Mouse (Mus musculus): ENCODE results near the gene Olfr715.
"Not testable (repeated sequence)": the region's sequence is repeated elsewhere in the genome, so short reads cannot be mapped to it uniquely, and the experiment has no call there.

Gene Olfr715

DNA sequence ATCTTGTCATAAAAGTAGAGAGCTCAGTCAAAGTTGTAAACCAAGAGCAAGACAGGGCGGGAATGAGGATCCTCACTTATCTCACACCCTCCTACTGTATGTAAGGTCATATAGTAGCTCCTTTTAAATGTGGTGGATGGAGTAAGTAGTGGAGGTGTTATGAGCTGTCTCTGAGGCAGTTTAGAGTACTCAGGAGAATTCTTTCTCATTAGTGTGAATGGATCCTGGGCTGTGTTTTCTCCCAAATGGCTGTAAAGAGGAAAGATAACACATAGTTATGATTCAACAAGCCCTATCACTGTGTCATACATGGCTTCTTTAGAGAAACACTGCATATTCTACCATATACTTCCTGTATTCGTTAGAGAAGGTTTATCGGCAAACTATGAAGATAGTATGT lies at the start of gene Olfr715:
Gene Olfr715, minus strand, starts transcription at position 101 of the 400 bp plus-strand sequence.
- in situ Hi-C loops (cut with MboI; ENCODE audit: low sequenced_read_pairs), result not testable (repeated sequence)

DNA sequence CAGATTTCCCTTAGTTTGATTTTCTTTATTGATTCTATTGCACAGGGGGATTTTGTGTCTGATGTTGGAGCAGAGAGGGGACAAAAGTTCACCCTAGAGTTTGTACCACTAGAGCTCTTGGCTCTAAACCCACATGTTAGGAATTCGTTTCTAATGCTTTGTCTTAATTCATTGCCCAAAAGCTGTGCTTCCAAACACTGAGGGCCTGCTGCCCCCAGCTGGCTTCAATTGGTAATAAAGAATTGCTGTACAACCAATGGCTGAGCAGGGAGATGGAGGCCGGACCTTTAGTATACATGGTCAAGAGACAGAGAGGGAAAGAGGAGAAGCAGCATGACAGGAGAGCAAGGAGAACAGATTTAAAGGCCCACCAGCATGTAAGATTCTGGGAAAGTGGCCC lies 49.5 kb upstream of the Olfr715 start:
- in situ Hi-C loops (cut with MboI; ENCODE audit: low sequenced_read_pairs), result no loop called here

DNA sequence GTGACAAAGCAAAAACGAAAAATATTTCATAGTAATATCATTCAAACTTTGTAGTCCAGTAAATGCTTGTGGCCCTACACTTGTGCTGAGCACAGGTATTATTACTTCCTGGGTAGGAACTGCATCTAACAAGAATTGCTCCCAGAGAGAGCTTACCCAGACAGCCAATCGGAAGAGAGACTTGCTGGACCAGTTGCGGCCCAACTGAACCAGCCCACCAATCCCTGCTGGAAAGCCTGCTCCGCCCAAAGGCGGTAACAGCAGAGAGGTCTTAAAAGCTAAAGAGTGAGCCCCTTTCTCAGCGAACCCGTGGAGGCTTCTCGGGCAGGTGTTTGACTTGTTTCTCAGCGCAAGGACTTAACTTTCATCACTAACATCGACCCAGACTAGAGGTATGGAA lies 35.8 kb upstream of the Olfr715 start, which contains the start of gene Nlrp14:
Gene Nlrp14, plus strand, starts transcription at position 301 of the 400 bp plus-strand sequence.
- in situ Hi-C loops (cut with MboI; ENCODE audit: low sequenced_read_pairs), result no loop called here

- in situ Hi-C loops (cut with MboI; ENCODE audit: low sequenced_read_pairs), result not testable (repeated sequence)
These were observed 7.1 kb upstream of the Olfr715 start, which contains the start of gene Olfr716 for GRCm38 (mm10) chr7:107138027-107138426. Gene Olfr716 (plus strand): TSS chr7:107138327.

DNA sequence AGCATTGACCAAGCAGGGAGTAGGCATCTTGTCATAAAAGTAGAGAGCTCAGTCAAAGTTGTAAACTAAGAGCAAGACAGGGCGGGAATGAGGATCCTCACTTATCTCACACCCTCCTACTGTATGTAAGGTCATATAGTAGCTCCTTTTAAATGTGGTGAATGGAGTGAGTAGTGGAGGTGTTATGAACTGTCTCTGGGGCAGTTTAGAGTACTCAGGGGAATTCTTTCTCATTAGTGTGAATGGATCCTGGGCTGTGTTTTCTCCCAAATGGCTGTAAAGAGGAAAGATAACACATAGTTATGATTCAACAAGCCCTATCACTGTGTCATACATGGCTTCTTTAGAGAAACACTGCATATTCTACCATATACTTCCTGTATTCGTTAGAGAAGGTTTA lies 20.6 kb downstream of the Olfr715 start, which contains the start of gene Olfr715b:
Gene Olfr715b, minus strand, starts transcription at position 101 of the 400 bp plus-strand sequence.
- in situ Hi-C loops (cut with MboI; ENCODE audit: low sequenced_read_pairs), result not testable (repeated sequence)

DNA sequence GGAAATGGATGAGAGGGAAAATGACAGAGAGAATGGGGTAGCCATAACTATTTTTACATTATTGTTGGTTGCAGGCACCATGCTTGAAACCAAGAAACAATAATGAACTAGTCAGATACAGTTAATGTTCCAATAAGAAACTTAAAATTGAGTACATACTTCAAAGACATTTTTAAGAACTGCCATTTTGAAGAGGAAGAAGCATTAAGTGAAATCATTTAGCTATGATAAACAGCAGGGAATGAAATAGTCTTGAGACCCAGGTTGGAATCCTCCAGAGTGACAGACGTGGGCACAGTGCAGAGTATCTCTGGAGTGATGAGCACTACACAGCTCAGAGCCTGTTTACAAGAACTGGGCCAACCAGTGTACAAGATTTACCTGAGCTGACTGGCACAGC lies 38.0 kb downstream of the Olfr715 start, which contains the start of gene Olfr17:
Gene Olfr17, plus strand, starts transcription at position 301 of the 400 bp plus-strand sequence.
- in situ Hi-C loops (cut with MboI; ENCODE audit: low sequenced_read_pairs), result no loop called here

Measured in CH12F3 (cell line).